ENCODE assay signal across 2 mouse cellular contexts in genomic region chr8:124271518-124271917, GRCm38 (mm10).
TF ChIP-seq lines count a peak whose summit lies in the region.

No protein-coding gene starts in this region.

TF ChIP-seq in CH12.LX, 34 proteins besides CTCF, POLR2A, EP300 and RAD21 (continued from another document):
- TF ChIP-seq ELF1 (IDR thresholded peaks at IDR 0.05; ENCODE audit: low read depth, low read length) (peak; percentile 36; the same call in 1 of the 2 replicates), ETS1 (conservative IDR thresholded peaks at IDR 0.05; ENCODE audit: low read depth, low read length) (peak; percentile 76), SMC3 (IDR thresholded peaks at IDR 0.05; ENCODE audit: low read depth, low read length) (no peak), MAX (IDR thresholded peaks at IDR 0.05; ENCODE audit: low read length) (no peak; the same call in 1 of the 2 replicates), CHD1 (IDR thresholded peaks at IDR 0.05; ENCODE audit: low read depth, low read length) (no peak), NRF1 (IDR thresholded peaks at IDR 0.05; ENCODE audit: low read depth, low read length) (0 out of 2 replicates have a peak, but pooled peaks have one; percentile 13), RCOR1 (conservative IDR thresholded peaks at IDR 0.05; ENCODE audit: low read depth, low read length) (no peak), MEF2A (IDR thresholded peaks at IDR 0.05; ENCODE audit: borderline replicate concordance, low read depth, low read length) (peak; percentile 76; the same call in 1 of the 2 replicates), IRF4 (IDR thresholded peaks at IDR 0.05; ENCODE audit: low read depth, low read length) (peak; percentile 72), BHLHE40 (IDR thresholded peaks at IDR 0.05; ENCODE audit: low read depth, low read length) (peak; percentile 80), JUND (conservative IDR thresholded peaks at IDR 0.05; ENCODE audit: low read depth, low read length) (peak; percentile 36; the same call in 1 of the 2 replicates), PAX5 (IDR thresholded peaks at IDR 0.05; ENCODE audit: low read length) (no peak), CHD2 (IDR thresholded peaks at IDR 0.05; ENCODE audit: low read length) (no peak), TCF12 (IDR thresholded peaks at IDR 0.05; ENCODE audit: low read depth, low read length) (no peak; the same call in 1 of the 2 replicates), MAFK (IDR thresholded peaks at IDR 0.05; ENCODE audit: insufficient replicate concordance, low read length) (peak; percentile 20; the same call in 1 of the 2 replicates)

TF ChIP-seq in myocyte, 11 proteins besides CTCF, POLR2A, EP300 and RAD21 (continued from another document):
- TF ChIP-seq MYOD1 (IDR thresholded peaks at IDR 0.05; ENCODE audit: control insufficient read depth in 1 of 3, insufficient read length in 2 of 3, low read depth in 2 of 3), result no peak
- TF ChIP-seq E2F4 (IDR thresholded peaks at IDR 0.05; ENCODE audit: insufficient read depth), result no peak
- no peak for TF ChIP-seq TCF12 (IDR thresholded peaks at IDR 0.05; ENCODE audit: insufficient read depth, poor library complexity, severe bottlenecking)
